Mouse (Mus musculus): ENCODE measurements around the gene Tmem19. TPM values are rescaled to one million over a fixed set of nuclear protein-coding genes. Genes with fewer than 3 reads are reported as not detected.

The Tmem19 gene
- total and polyA plus RNA-seq, 3 experiments, result 8.6 to 15.1 (median 12.1) TPM

GRCm38 (mm10) chr10:115312732-115313131 lies 49.6 kb downstream of the Tmem19 start:
- H3K9ac ChIP-seq (ENCODE audit: low read depth, low read length), result no peak overlapping the region
- peaks cover 22% of the 10 kb centered on the region for H3K36me3 ChIP-seq (ENCODE audit: control insufficient read depth, insufficient read depth, low read length)
- H3K27ac ChIP-seq, result peak overlapping the region; percentile 55
- WGBS, result 20% methylated on average over 3 of the region's 3 CpGs
- intact Hi-C loops (cut with DNase I), result no loop called here
- TF ChIP-seq CTCF (IDR thresholded peaks at IDR 0.05) (no peak), EP300 (IDR thresholded peaks at IDR 0.05; ENCODE audit: insufficient read depth, low read depth, low read length) (0 out of 2 replicates have a peak, but pooled peaks have one; percentile 13), POLR2A (IDR thresholded peaks at IDR 0.05; ENCODE audit: insufficient read depth, low read depth, low read length) (no peak)
- no peaks in the 10 kb centered on the region for H3K27me3 ChIP-seq (ENCODE audit: control insufficient read depth, insufficient read depth, low read length)
- peaks cover 21% of the 10 kb centered on the region for H3K4me1 ChIP-seq (ENCODE audit: control insufficient read depth, insufficient read depth, low read length)
- DNase-seq, result peak in 1 of 2 experiments; percentile 64
- peaks cover 6% of the 10 kb centered on the region for H3K79me2 ChIP-seq (replicated peaks; ENCODE audit: control insufficient read depth, insufficient read depth, low read length)
- H3K4me3 ChIP-seq, result peak overlapping the region; percentile 3; the same call in 1 of the 2 replicates

DNA sequence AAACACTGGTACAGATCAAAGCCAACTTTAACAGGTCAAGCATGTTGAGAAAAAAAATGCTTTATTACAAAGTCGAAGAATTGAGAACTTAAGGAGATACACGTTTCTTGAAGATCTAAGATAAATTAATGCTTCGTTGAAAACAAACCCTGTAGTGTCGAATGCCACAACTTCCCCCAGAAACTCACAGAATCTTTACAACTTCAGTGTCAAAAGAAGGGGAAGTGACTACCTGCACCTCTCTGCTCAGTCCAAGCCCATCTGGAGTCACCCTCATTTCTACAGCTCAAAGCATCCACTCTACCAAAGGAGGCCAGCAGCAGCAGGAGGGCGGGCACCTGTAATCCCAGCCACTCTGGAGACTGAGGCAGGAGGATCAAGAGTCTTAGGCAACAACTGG lies 50.1 kb downstream of the Tmem19 start:
- no peak overlapping the region; the same call in 1 of the 2 replicates for H3K4me3 ChIP-seq
- no peak overlapping the region for H3K9ac ChIP-seq (ENCODE audit: low read depth, low read length)
- no peaks in the 10 kb centered on the region for H3K27me3 ChIP-seq (ENCODE audit: control insufficient read depth, insufficient read depth, low read length)
- peak in 1 of 2 experiments; percentile 15 for DNase-seq
- intact Hi-C loops (cut with DNase I), result no loop called here
- H3K27ac ChIP-seq, result peak overlapping the region; percentile 55
- peaks cover 26% of the 10 kb centered on the region for H3K36me3 ChIP-seq (ENCODE audit: control insufficient read depth, insufficient read depth, low read length)
- H3K4me1 ChIP-seq (ENCODE audit: control insufficient read depth, insufficient read depth, low read length), result peaks cover 22% of the 10 kb centered on the region
- H3K79me2 ChIP-seq (replicated peaks; ENCODE audit: control insufficient read depth, insufficient read depth, low read length), result peaks cover 6% of the 10 kb centered on the region
- no peak for TF ChIP-seq EP300 (IDR thresholded peaks at IDR 0.05; ENCODE audit: insufficient read depth, low read depth, low read length)
- no peak for TF ChIP-seq CTCF (IDR thresholded peaks at IDR 0.05)
- no peak for TF ChIP-seq POLR2A (IDR thresholded peaks at IDR 0.05; ENCODE audit: insufficient read depth, low read depth, low read length)
- 64% methylated on average over 5 of the region's 5 CpGs for WGBS

GRCm38 (mm10) chr10:115311263-115311965 lies 50.9 kb downstream of the Tmem19 start:
- H3K9ac ChIP-seq (ENCODE audit: low read depth, low read length), result no peak overlapping the region
- H3K27ac ChIP-seq, result no peak overlapping the region; the same call in 1 of the 2 replicates
- whole genome bisulfite sequencing, result 55% methylated on average over 14 of the region's 14 CpGs
- H3K4me3 ChIP-seq, result no peak overlapping the region
- intact Hi-C loops (cut with DNase I), result no loop called here
- no peak for TF ChIP-seq POLR2A (IDR thresholded peaks at IDR 0.05; ENCODE audit: insufficient read depth, low read depth, low read length)
- TF ChIP-seq CTCF (IDR thresholded peaks at IDR 0.05), result no peak
- TF ChIP-seq EP300 (IDR thresholded peaks at IDR 0.05; ENCODE audit: insufficient read depth, low read depth, low read length), result no peak
- no peaks in the 10 kb centered on the region for H3K27me3 ChIP-seq (ENCODE audit: control insufficient read depth, insufficient read depth, low read length)
- H3K36me3 ChIP-seq (ENCODE audit: control insufficient read depth, insufficient read depth, low read length), result peaks cover 26% of the 10 kb centered on the region
- peaks cover 24% of the 10 kb centered on the region for H3K4me1 ChIP-seq (ENCODE audit: control insufficient read depth, insufficient read depth, low read length)
- DNase-seq, result peak in 1 of 2 experiments; percentile 14
- peaks cover 6% of the 10 kb centered on the region for H3K79me2 ChIP-seq (replicated peaks; ENCODE audit: control insufficient read depth, insufficient read depth, low read length)

DNA sequence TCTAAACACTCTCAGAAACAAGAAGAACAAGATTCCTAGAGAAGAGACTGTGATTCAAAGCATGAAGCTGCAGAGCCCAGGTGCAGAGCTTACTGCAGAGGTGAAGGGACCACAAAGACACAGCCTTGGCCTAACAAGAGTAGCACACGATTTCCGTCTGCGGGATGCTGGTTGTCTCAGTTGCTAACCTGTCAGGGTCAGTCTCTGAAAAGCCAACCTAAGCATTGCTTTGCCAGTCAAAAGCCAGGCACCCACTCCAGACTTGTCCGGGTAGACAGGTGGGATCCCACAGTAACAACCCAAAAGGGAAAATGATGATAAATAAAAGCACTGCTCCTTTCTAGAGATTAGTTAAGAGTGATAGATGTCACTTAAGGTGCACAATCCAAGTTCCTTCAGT lies 53.1 kb downstream of the Tmem19 start:
- Histone ChIP-seq H3K4me1 (ENCODE audit: control insufficient read depth, insufficient read depth, low read length) (peaks cover 28% of the 10 kb centered on the region), H3K4me3 (no peak overlapping the region), H3K27ac (peak overlapping the region; percentile 41; the same call in 1 of the 2 replicates), H3K27me3 (ENCODE audit: control insufficient read depth, insufficient read depth, low read length) (no peaks in the 10 kb centered on the region), H3K9ac (ENCODE audit: low read depth, low read length) (no peak overlapping the region), H3K79me2 (replicated peaks; ENCODE audit: control insufficient read depth, insufficient read depth, low read length) (peaks cover 3% of the 10 kb centered on the region), H3K36me3 (ENCODE audit: control insufficient read depth, insufficient read depth, low read length) (peaks cover 26% of the 10 kb centered on the region)
- no peak for DNase-seq
- intact Hi-C loops (cut with DNase I), result no loop called here
- TF ChIP-seq EP300 (IDR thresholded peaks at IDR 0.05; ENCODE audit: insufficient read depth, low read depth, low read length) (no peak), POLR2A (IDR thresholded peaks at IDR 0.05; ENCODE audit: insufficient read depth, low read depth, low read length) (no peak), CTCF (IDR thresholded peaks at IDR 0.05) (no peak)
- WGBS, result 72% methylated on average over 4 of the region's 4 CpGs

DNA sequence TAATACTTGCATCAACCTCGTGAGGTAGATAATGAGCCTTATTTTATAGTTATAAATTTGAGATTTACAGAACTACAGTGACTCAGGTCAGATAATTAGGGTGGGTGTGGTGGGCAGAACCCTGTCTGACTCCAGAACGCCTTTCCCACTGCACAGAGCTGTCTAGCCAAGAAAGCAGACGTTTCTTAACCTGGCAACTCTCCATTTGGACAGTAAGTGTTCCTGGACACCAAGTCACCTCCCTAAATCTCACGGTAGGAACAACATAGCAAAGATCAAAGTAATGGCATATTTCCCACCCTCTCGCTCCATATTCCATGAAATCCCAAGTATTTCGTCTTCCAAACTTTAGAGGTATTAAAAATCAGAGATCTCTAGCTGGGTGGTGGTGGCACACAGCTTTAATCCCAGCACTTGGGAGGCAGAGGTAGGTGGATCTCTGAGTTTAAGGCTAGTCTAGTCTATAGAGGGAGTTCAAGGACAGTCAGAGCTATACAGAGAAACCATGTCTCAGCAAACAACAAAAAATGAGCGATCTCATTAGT lies 54.9 kb downstream of the Tmem19 start:
- peaks cover 20% of the 10 kb centered on the region for H3K4me1 ChIP-seq (ENCODE audit: control insufficient read depth, insufficient read depth, low read length)
- 48% methylated on average over 7 of the region's 7 CpGs for WGBS
- no peak for TF ChIP-seq POLR2A (IDR thresholded peaks at IDR 0.05; ENCODE audit: insufficient read depth, low read depth, low read length)
- no peak for TF ChIP-seq EP300 (IDR thresholded peaks at IDR 0.05; ENCODE audit: insufficient read depth, low read depth, low read length)
- TF ChIP-seq CTCF (IDR thresholded peaks at IDR 0.05), result no peak
- no peak overlapping the region for H3K4me3 ChIP-seq
- peaks cover 15% of the 10 kb centered on the region for H3K36me3 ChIP-seq (ENCODE audit: control insufficient read depth, insufficient read depth, low read length)
- intact Hi-C loops (cut with DNase I), result no loop called here
- DNase-seq, result no peak
- H3K9ac ChIP-seq (ENCODE audit: low read depth, low read length), result no peak overlapping the region
- H3K79me2 ChIP-seq (replicated peaks; ENCODE audit: control insufficient read depth, insufficient read depth, low read length), result peaks cover 6% of the 10 kb centered on the region
- no peak overlapping the region for H3K27ac ChIP-seq
- no peaks in the 10 kb centered on the region for H3K27me3 ChIP-seq (ENCODE audit: control insufficient read depth, insufficient read depth, low read length)

GRCm38 (mm10) chr10:115298683-115299082 lies 63.6 kb downstream of the Tmem19 start:
- intact Hi-C loops (cut with DNase I), result no loop called here
- no peak overlapping the region for H3K9ac ChIP-seq (ENCODE audit: low read depth, low read length)
- DNase-seq, result no peak
- no peaks in the 10 kb centered on the region for H3K27me3 ChIP-seq (ENCODE audit: control insufficient read depth, insufficient read depth, low read length)
- H3K27ac ChIP-seq, result no peak overlapping the region
- peaks cover 11% of the 10 kb centered on the region for H3K36me3 ChIP-seq (ENCODE audit: control insufficient read depth, insufficient read depth, low read length)
- H3K79me2 ChIP-seq (replicated peaks; ENCODE audit: control insufficient read depth, insufficient read depth, low read length), result peaks cover 3% of the 10 kb centered on the region
- H3K4me1 ChIP-seq (ENCODE audit: control insufficient read depth, insufficient read depth, low read length), result peaks cover 2% of the 10 kb centered on the region
- TF ChIP-seq CTCF (IDR thresholded peaks at IDR 0.05) (no peak), EP300 (IDR thresholded peaks at IDR 0.05; ENCODE audit: insufficient read depth, low read depth, low read length) (no peak), POLR2A (IDR thresholded peaks at IDR 0.05; ENCODE audit: insufficient read depth, low read depth, low read length) (no peak)
- 88% methylated on average over 4 of the region's 4 CpGs for WGBS
- H3K4me3 ChIP-seq, result no peak overlapping the region

All from heart, adult 2 months (tissue).